Mouse (Mus musculus): ENCODE measurements around the gene Mab21l2. TPM values are rescaled to one million over a fixed set of nuclear protein-coding genes. Genes with fewer than 3 reads are reported as not detected.
A peak's percentile ranks its signal among the peaks of the same experiment; 100 is the strongest.

Gene Mab21l2
- polyA plus RNA-seq, 1 experiment from 2014 or later: 0.28 TPM

GRCm38 (mm10) chr3:86541863-86542397 lies 6.5 kb downstream of the Mab21l2 start:
- WGBS (ENCODE audit: insufficient replicate concordance): 81% methylated on average over 1 of the region's 1 CpGs

GRCm38 (mm10) chr3:86541074-86541614 lies 7.3 kb downstream of the Mab21l2 start:
- TF ChIP-seq EP300 (IDR thresholded peaks at IDR 0.05; ENCODE audit: low read depth) (no peak), CTCF (IDR thresholded peaks at IDR 0.05; ENCODE audit: low read depth) (no peak)
- Histone ChIP-seq H3K4me3 (ENCODE audit: low read depth, low read length) (no peak overlapping the region), H3K36me3 (replicated peaks; ENCODE audit: insufficient read depth, low read length) (no peaks in the 10 kb centered on the region), H3K9me3 (ENCODE audit: low read length) (no peaks in the 10 kb centered on the region), H3K27ac (ENCODE audit: low read depth) (no peak overlapping the region), H3K9ac (replicated peaks) (no peak overlapping the region), H3K4me2 (ENCODE audit: low read depth, low read length) (no peak overlapping the region), H3K4me1 (ENCODE audit: insufficient read depth) (no peaks in the 10 kb centered on the region), H3K27me3 (ENCODE audit: insufficient read depth, low read length) (0 out of 2 replicates have a peak, but pooled peaks cover 5% of the 10 kb centered on the region)
- ATAC-seq (no peak), DNase-seq (no peak)
- 75% methylated on average over 4 of the region's 4 CpGs for WGBS (ENCODE audit: insufficient replicate concordance)

More at GRCm38 (mm10) chr3:86541863-86542397, 6.5 kb downstream of the Mab21l2 start:
- Histone ChIP-seq H3K9me3 (ENCODE audit: low read length) (no peaks in the 10 kb centered on the region), H3K4me2 (ENCODE audit: low read depth, low read length) (no peak overlapping the region), H3K4me3 (ENCODE audit: low read depth, low read length) (no peak overlapping the region), H3K9ac (replicated peaks) (no peak overlapping the region), H3K27ac (ENCODE audit: low read depth) (no peak overlapping the region), H3K27me3 (ENCODE audit: insufficient read depth, low read length) (peaks cover 12% of the 10 kb centered on the region), H3K4me1 (ENCODE audit: insufficient read depth) (peaks cover 3% of the 10 kb centered on the region; the same call in 1 of the 2 replicates), H3K36me3 (replicated peaks; ENCODE audit: insufficient read depth, low read length) (no peaks in the 10 kb centered on the region)
- DNase-seq: no peak
- no peak for TF ChIP-seq EP300 (IDR thresholded peaks at IDR 0.05; ENCODE audit: low read depth)
- TF ChIP-seq CTCF (IDR thresholded peaks at IDR 0.05; ENCODE audit: low read depth): no peak
- no peak for ATAC-seq

GRCm38 (mm10) chr3:86539555-86540168 lies 8.8 kb downstream of the Mab21l2 start:
- Histone ChIP-seq H3K4me2 (ENCODE audit: low read depth, low read length) (peak overlapping the region; percentile 49), H3K36me3 (replicated peaks; ENCODE audit: insufficient read depth, low read length) (no peaks in the 10 kb centered on the region), H3K9me3 (ENCODE audit: low read length) (no peaks in the 10 kb centered on the region), H3K9ac (replicated peaks) (no peak overlapping the region), H3K27ac (ENCODE audit: low read depth) (peak overlapping the region; percentile 66), H3K4me3 (ENCODE audit: low read depth, low read length) (no peak overlapping the region), H3K4me1 (ENCODE audit: insufficient read depth) (no peaks in the 10 kb centered on the region), H3K27me3 (ENCODE audit: insufficient read depth, low read length) (0 out of 2 replicates have a peak, but pooled peaks cover under 1% of the 10 kb centered on the region)
- 67% methylated on average over 11 of the region's 11 CpGs for WGBS (ENCODE audit: insufficient replicate concordance)
- peak; percentile 42 for DNase-seq
- peak; percentile 78 for ATAC-seq
- TF ChIP-seq EP300 (IDR thresholded peaks at IDR 0.05; ENCODE audit: low read depth): no peak
- TF ChIP-seq CTCF (IDR thresholded peaks at IDR 0.05; ENCODE audit: low read depth): no peak

GRCm38 (mm10) chr3:86538645-86539554 lies 9.5 kb downstream of the Mab21l2 start:
- Histone ChIP-seq H3K4me1 (ENCODE audit: insufficient read depth) (no peaks in the 10 kb centered on the region), H3K9ac (replicated peaks) (no peak overlapping the region), H3K27me3 (ENCODE audit: insufficient read depth, low read length) (no peaks in the 10 kb centered on the region), H3K27ac (ENCODE audit: low read depth) (peak overlapping the region; percentile 66), H3K36me3 (replicated peaks; ENCODE audit: insufficient read depth, low read length) (no peaks in the 10 kb centered on the region), H3K4me2 (ENCODE audit: low read depth, low read length) (peak overlapping the region; percentile 49), H3K4me3 (ENCODE audit: low read depth, low read length) (no peak overlapping the region), H3K9me3 (ENCODE audit: low read length) (no peaks in the 10 kb centered on the region)
- ATAC-seq (peak; percentile 81), DNase-seq (no peak)
- no peak for TF ChIP-seq EP300 (IDR thresholded peaks at IDR 0.05; ENCODE audit: low read depth)
- TF ChIP-seq CTCF (IDR thresholded peaks at IDR 0.05; ENCODE audit: low read depth): peak; percentile 30
- WGBS (ENCODE audit: insufficient replicate concordance): 37% methylated on average over 13 of the region's 13 CpGs

GRCm38 (mm10) chr3:86536751-86537150 lies 11.7 kb downstream of the Mab21l2 start:
- H3K4me1 ChIP-seq (ENCODE audit: insufficient read depth): no peaks in the 10 kb centered on the region
- H3K36me3 ChIP-seq (replicated peaks; ENCODE audit: insufficient read depth, low read length): no peaks in the 10 kb centered on the region
- 85% methylated on average over 1 of the region's 1 CpGs for whole genome bisulfite sequencing (ENCODE audit: insufficient replicate concordance)
- H3K9ac ChIP-seq (replicated peaks): no peak overlapping the region
- no peak overlapping the region for H3K4me3 ChIP-seq (ENCODE audit: low read depth, low read length)
- TF ChIP-seq EP300 (IDR thresholded peaks at IDR 0.05; ENCODE audit: low read depth) (no peak), CTCF (IDR thresholded peaks at IDR 0.05; ENCODE audit: low read depth) (no peak)
- DNase-seq (no peak), ATAC-seq (no peak)
- no peaks in the 10 kb centered on the region for H3K27me3 ChIP-seq (ENCODE audit: insufficient read depth, low read length)
- H3K9me3 ChIP-seq (ENCODE audit: low read length): no peaks in the 10 kb centered on the region
- no peak overlapping the region for H3K4me2 ChIP-seq (ENCODE audit: low read depth, low read length)
- H3K27ac ChIP-seq (ENCODE audit: low read depth): no peak overlapping the region

All from liver, postnatal 0 days (tissue).